Mouse (Mus musculus): ENCODE data around the gene Csf2rb2.
"Not testable (repeated sequence)": the region's sequence is repeated elsewhere in the genome, so short reads cannot be mapped to it uniquely, and the experiment has no call there.

The Csf2rb2 gene

DNA sequence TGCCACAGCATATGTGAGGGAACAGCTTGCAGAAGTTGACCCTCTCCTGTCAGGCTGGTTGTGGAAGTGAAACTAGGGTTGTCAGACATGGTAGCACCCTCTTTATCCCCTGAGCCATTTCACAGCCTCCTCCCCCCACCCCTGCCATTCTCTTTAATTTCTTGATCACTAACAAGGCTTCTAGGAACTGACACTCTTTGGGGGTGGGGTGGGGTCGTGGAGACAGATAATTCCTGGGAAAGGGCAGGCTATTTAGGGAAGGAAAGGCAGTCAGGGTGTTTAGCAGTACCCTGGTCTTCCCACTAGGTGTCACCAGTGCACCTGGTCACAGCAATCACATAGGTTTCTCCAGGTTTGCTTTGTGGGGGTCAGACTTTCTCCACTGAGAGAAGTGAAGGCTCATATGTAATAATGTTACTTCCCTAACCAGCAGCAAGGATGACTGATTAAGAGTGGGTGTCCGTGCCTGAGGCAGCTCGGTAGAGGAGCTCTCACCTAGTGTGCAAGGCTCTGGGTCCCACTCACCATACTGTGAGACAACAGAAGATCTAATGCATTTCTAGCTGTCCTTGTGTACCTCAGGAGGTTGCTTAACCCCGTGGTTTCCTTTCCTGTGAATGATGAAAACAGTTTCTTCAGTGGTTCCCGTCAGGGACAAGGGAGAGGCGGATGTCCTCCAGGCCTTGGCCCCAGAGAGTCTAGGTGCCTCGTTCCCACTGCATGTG lies 48.0 kb downstream of the Csf2rb2 start:
- peak; percentile 24 for DNase-seq (ENCODE audit: low spot score)

DNA sequence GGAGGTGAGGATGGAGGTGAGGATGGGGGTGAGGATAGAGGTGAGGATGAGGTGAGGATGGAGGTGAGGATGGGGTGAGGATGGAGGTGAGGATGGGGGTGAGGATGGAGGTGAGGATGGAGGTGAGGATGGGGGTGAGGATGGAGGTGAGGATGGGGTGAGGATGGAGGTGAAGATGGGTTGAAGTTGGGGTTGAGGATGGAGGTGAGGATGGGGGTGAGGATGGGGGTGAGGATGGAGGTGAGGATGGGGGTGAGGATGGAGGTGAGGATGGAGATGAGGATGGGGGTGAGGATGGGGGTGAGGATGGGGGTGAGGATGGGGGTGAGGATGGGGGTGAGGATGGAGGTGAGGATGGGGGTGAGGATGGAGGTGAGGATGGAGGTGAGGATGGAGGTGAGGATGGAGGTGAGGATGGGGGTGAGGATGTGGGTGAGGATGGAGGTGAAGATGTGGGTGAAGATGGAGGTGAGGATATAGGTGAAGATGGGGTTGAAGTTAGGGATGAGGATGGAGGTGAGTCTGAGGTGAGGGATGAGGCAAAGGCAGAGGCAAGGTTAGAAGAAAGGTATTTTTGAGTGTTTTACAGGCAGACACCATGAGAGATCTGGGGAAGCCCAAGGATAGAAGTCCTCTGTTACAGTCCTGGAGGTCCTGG lies 48.8 kb downstream of the Csf2rb2 start:
- not testable (repeated sequence) for DNase-seq (ENCODE audit: low spot score)

DNA sequence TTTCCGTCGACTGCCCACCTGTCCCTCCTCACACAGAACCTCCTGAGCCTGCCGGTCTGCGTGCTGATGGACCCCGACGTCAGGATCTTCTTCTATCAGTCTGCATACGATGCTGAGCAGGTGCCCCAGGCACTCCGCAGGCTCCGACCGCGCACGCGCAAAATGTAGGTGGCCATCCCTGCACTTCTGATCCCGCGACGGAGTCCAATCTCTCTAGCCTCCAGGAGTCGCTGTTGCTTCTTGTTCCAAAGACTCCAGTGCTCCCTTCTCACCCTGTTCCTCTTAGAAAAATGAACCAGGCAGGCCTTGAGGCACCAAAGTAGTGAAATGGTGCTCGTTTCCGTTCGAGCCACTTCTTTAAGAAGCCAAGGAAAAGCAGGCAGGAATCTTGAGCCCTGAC lies 50.8 kb downstream of the Csf2rb2 start:
- DNase-seq (ENCODE audit: low spot score) = peak; percentile 47

DNA sequence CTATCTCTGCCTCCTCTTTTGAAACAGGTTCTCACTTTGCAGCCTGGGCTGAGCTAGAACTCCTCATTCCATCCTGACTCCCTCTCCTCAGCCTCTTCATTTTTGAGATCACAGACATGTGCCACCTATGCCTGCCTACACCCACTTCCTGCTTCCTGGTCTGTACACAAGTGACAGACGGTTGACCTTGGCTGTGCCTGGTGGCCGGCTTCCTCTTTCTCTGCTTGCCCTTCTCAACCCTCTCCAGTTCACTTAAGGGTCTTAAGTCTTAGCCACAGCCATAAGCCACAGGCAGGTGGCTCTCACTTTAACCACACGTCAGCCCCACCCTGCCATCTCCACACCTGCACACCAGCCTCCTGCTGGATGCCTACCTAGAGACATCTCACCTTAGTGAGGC lies 57.1 kb downstream of the Csf2rb2 start:
- no peak for DNase-seq (ENCODE audit: low spot score)

DNA sequence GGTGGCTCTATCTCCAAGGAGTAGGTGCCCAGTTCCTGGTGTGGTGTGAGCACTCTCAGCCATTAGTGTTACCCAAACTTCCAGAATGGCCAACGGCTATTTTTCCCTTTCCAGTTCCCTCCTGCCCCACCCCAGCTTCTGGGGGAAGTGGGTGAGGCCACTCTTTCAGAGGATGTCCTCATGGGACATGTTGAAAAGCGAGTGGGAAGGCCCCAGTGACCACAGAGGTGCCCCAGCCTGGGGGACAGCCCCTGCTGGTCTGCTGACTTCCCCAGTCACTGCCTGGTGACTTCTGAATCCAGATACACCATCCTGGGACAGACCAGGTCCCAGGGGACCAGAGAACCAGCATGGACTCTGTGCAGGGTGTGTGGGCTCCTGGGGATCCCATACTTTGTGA lies 57.9 kb downstream of the Csf2rb2 start:
- no peak for DNase-seq (ENCODE audit: low spot score)

DNA sequence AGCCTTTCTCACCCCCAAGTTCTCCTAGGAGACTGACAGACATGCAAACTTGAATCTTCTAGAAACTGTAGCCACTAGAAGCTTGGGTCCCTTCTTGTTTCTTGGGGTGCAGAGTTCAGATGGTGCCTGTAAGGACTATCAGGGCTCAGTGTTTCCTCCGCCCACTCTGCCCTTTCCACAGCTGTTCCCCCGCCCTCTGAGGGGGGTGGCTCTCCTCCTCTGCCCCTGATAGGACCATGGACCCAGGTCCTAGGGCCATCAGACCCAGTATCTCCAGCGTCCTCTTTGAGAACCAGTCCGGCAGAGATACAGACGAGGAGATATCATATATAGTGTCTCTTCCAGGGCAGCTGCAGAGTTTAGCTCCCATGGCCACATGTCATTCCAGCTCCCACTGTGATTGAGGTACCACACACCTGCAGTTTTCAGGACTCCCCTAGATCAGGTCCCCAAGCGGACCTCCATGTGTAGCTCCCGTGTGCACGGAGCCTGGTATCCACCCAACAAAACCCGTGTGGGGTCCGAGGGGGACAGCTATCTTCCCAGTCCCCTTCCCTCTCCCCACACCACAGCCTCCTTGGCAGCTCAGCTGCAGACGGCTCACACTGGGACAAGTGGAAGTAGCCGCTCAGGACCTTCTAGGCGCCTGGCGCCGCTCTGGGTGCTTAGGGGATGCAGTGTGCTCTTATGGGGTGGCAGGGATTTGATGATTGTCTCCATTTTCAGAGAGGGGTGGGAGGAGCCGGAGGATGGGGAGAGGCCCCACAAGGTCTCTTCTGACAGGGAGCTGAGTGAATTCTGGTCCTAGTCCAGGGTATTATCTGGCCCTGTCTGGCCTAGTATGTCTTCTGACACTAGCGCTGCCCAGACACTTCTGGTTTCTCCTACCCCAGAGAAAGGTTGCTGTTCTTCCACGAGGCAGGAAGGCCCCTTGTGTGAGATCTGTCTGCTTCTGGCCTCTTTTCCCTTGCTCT lies 59.1 kb downstream of the Csf2rb2 start:
- no peak for DNase-seq (ENCODE audit: low spot score)

DNA sequence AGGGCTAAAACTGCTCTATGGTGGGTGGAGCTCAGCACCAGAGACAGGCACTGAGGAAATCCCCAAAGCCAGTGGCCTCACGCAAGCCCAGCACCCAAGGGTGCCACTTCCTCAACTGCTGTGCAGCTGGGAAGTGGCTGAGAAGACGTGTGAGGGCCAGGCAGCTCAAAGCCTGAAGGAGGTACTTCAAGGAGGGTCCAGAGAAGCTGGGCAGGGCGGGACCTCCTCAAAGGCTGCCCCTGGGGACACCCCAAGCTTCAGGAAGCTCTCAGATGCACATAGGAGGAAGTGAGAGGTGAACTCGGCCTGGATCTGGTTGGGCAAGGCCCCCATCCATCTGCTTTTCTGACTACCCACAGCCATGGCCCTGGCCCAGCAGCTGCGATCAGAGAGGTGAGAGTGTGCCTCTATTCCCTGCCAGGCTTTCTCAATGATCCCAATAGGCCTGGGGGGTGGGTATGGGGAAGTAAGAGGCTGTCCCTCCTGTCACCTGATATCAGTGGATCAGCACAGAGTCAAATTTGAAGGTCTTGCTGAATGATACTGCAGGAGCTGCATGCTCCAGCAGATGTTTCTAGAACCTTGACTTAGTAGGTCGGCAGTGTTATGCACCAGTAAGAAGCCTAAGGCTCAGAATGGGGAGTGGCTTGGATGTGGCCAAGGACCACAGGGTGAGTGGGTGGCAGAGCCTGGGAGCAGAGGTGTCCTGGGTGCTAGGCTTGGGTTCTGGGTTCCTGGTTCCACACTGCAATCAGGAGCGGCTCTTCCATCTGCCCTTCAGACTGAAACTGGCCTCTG lies 60.6 kb downstream of the Csf2rb2 start, which contains the start of gene Ncf4:
Ncf4 (plus strand) TSS at position 107 of the 798 bp plus-strand sequence.
- DNase-seq (ENCODE audit: low spot score) = no peak

DNA sequence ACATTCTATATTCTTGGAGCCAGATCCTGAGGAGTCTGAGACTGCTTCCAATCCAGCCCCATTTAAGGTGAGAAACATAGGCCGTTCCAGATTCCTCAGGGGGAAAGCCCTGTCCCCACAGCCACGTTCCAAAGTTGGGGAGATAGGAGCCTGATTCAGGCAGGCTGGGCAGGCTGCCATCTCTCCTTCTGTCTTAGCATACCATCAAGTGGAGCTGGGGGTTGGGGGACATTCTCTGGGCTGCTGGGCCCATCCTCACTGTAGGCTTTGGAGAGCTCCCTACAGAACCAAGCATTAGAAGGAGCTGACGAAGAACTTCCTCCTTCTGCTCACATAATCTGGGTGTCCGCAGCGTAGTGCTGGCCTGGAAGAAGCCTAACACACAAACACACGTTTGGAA lies 61.7 kb downstream of the Csf2rb2 start:
- no peak for DNase-seq (ENCODE audit: low spot score)

DNA sequence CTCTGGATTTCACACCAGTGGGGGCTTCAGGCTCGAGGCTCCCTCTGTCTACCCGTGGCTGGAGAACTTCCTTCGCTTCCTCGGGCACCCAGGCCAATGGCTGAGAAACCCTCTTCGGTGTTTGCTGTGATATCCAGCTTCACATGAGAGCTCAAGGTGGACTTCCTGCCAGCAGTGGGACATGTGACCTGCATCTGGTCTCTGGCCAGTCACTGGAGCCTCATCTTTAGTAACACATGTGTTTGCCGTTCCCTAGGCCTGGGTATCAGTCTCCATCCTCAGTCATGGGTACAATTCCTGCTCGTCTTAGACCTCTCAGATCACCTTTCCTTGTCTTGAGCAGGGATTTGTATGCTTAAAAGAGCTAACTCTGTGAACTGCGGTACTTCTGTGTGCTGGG lies 62.5 kb downstream of the Csf2rb2 start:
- DNase-seq (ENCODE audit: low spot score) = no peak

DNA sequence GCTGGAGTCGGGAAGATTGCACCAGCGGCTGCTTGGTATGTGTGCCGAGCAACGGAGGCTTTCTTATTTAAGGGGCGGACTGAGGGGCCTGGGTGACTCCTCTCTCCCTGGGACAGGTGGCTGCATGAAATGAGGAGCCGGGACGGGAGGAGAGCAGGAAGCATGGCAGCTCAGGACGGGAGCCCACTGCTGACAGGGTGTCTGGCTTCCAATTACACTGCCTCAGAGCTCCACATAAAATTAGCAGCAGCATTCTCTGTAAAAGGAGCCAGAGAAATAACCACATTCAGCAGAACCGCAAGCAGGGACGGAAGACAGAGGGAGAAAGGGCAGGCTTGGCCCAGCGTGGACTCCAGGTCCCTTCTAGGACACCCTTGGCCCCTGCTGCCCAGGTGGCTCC lies 64.2 kb downstream of the Csf2rb2 start:
- DNase-seq (ENCODE audit: low spot score) = no peak

DNA sequence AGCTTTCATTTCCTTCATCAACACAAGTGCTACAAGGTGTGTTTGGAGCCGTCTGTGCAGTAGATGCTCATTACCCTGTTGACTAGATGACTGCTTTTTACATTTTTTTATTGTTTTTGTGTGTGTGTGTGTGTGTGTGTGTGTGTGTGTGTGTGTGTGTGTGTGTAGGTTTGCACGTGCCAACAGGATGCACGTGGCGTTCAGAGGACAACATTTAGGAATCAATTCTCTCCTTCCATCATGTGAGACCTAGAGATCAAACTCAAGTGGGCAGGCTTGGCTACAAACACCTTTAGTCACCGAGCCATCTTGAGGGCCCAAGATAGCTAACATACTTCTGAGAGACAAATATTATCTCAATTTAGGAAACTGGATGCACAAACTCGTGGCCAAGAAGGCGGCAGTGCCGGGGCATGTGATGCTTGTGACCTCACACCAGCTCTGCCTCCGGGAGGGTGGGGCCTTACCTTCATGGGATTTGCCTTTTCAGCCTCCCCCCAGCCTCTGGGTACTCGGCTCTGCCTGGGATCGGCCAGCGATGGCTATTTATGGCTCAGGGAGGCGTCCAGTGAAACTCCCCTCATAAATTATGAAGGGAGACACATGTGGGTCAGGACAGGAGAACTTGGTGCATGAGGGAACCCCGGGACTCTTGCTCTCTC lies 65.4 kb downstream of the Csf2rb2 start:
- DNase-seq (ENCODE audit: low spot score) = no peak

DNA sequence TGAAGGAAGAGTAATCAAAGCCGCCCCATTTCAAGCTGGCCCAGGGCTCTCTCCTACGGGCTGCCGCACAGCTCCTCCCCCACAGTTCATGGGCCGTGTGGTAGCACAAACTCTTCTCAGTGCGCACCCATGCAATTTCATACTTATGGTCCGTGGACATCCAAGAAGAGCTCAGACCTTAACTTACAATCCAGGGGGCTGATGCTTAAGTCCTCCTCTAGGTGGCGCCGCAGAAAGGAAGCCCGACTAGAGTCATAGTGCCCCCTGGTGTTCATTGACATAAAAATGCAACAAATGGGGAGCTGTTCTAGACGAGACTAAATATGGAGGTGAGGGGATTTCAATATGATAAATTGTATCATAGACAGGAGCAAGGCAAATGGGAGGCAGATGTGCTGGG lies 66.1 kb downstream of the Csf2rb2 start:
- DNase-seq (ENCODE audit: low spot score) = peak; percentile 57

DNA sequence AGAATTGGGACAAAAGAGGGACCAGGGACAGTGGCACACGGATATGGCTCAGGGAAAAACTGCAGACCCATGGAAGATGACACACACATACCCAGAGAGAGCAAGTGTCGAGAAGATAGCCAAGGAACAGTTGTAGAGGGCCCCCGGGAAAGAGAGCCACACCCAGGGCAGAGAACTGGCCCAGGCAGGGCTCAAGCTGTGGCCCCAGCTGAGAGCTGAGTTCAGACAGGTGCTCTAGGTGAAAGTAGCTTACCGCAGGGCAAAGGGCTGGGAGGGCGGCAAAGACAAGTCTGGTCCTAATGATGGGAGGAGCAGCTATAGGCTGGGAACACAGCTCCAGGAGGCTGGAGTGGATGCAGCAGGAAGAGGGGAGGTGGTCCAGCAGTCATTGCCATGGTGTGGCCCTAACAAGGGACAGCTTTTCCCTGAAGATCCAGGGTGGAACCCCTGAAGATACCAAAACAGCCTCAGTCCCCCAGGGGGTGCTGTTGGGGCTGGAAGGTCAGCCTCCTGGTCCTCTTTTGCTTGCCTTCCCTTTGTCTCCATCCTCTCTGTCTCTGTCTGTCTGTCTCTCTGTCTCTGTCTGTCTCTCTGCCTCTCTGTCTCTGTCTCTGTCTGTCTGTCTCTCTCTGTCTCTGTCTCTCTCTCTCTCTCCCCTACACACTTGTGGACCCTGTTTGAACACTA lies 70.6 kb downstream of the Csf2rb2 start:
- DNase-seq (ENCODE audit: low spot score) = no peak

Measured in testis, postnatal 14 days (tissue).